Mouse (Mus musculus) cerebellum, postnatal 10 days (tissue): ENCODE measurements around the gene Ankrd44.

ENCODE experiments used
- DNase-seq, 2 experiments: peaks; one replicate each; pipeline ENCODE4 v3.0.0; 2021; ENCODE audit warnings: mixed read lengths in 2 of 2

The Ankrd44 gene

GRCm38 (mm10) chr1:54606936-54607335 is 319.3 kb downstream of the Ankrd44 start:
- no peak for DNase-seq

- DNase-seq = no peak
Measured at GRCm38 (mm10) chr1:54601692-54602091, 324.5 kb downstream of the Ankrd44 start.

- no peak for DNase-seq
Measured at GRCm38 (mm10) chr1:54600275-54600674, 325.9 kb downstream of the Ankrd44 start.

GRCm38 (mm10) chr1:54597594-54598217 is 328.5 kb downstream of the Ankrd44 start:
- DNase-seq = no peak

- DNase-seq = no peak
Measured at GRCm38 (mm10) chr1:54596151-54596550, 330.0 kb downstream of the Ankrd44 start.
